Mouse (Mus musculus) C2C12 (cell line): ENCODE data around the gene Cavin1.

Experiments
- CTCF ChIP-seq: IDR thresholded peaks from one replicate; pipeline ENCODE4 v1.5.1; 2011; ENCODE audit not compliant: control insufficient read depth, insufficient read depth, insufficient read length
- MAX ChIP-seq: IDR thresholded peaks from one replicate; pipeline ENCODE4 v1.6.1; 2011; ENCODE audit warnings: mild to moderate bottlenecking, control low read depth
- MYOG ChIP-seq: IDR thresholded peaks from one replicate; pipeline ENCODE4 v1.6.1; 2011; ENCODE audit not compliant: control insufficient read depth, insufficient read length; ENCODE audit errors: extremely low read depth

- TF ChIP-seq CTCF (no peak), MAX (no peak), MYOG (no peak)
Observed at GRCm38 (mm10) chr11:101009888-101010784, 39.4 kb upstream of the Cavin1 start.
